Mouse (Mus musculus) heart, adult 2 months (tissue): Measurements from ENCODE around the gene Farp2. TPM values are rescaled to one million over a fixed set of nuclear protein-coding genes. Genes with fewer than 3 reads are reported as not detected.

Source experiments
- DNase-seq, 2 experiments: peaks; one replicate each; pipeline ENCODE4 v3.0.0; 2021
- H3K27ac ChIP-seq: fragments of 200-600 bp; 2 replicates; pipeline ENCODE4 v1.8.1; 2022
- H3K27me3 ChIP-seq: fragments of 200-500 bp; 2 replicates; pipeline ENCODE4 v1.6.1; 2012; ENCODE audit warnings: mild to moderate bottlenecking, low read length, inconsistent platforms, mixed read lengths; ENCODE audit not compliant: control insufficient read depth, insufficient read depth
- H3K36me3 ChIP-seq: fragments of 200-500 bp; 2 replicates; pipeline ENCODE4 v1.6.1; 2012; ENCODE audit warnings: low read length, inconsistent platforms; ENCODE audit not compliant: control insufficient read depth, insufficient read depth
- H3K4me1 ChIP-seq: fragments of 200-500 bp; 2 replicates; pipeline ENCODE4 v1.6.1; 2011; ENCODE audit warnings: low read length; ENCODE audit not compliant: control insufficient read depth, insufficient read depth
- H3K4me3 ChIP-seq: fragments of 200-600 bp; 2 replicates; pipeline ENCODE4 v1.8.1; 2022
- H3K79me2 ChIP-seq: fragments of 200-500 bp; replicated peaks from 2 replicates; pipeline ENCODE4 v1.6.1; 2012; ENCODE audit warnings: mild to moderate bottlenecking, inconsistent platforms, low read length, moderate library complexity, mixed read lengths; ENCODE audit not compliant: control insufficient read depth, insufficient read depth
- H3K9ac ChIP-seq: fragments of 200-500 bp; 2 replicates; pipeline ENCODE4 v1.6.1; 2012; ENCODE audit warnings: low read depth, mild to moderate bottlenecking, control low read depth, inconsistent platforms, low read length, mixed read lengths
- CTCF ChIP-seq: fragments of 200-600 bp; IDR thresholded peaks from 2 replicates; pipeline ENCODE4 v1.8.1; 2022; ENCODE audit warnings: antibody characterized with exemption, mild to moderate bottlenecking, moderate library complexity
- EP300 ChIP-seq: fragments of 200-500 bp; IDR thresholded peaks from 2 replicates; pipeline ENCODE4 v1.6.1; 2011; ENCODE audit warnings: low read depth, low read length, control low read depth; ENCODE audit not compliant: insufficient read depth
- POLR2A ChIP-seq: fragments of 200-500 bp; IDR thresholded peaks from 2 replicates; pipeline ENCODE4 v1.6.1; 2011; ENCODE audit warnings: mild to moderate bottlenecking, low read depth, low read length, control low read depth; ENCODE audit not compliant: insufficient read depth
- WGBS: fragments of 180-500 bp; shearing (Covaris S2); methylation state at CpG from one replicate; pipeline ENCODE4 v1.1.7; 2018; 5-methylcytosine and 5-hydroxymethylcytosine counted together
- intact Hi-C: fragments of 180-260 bp; cut with DNase I; formaldehyde crosslinking; loops from one replicate; pipeline ENCODE4 v1.15.1; 2025
- polyA plus RNA-seq: library from polyadenylated mRNA; depleted of rRNA; stranded (reverse); fragments of >200 nt; gene quantifications from 2 replicates; pipeline ENCODE4 v1.2.3, GENCODE M21; 2012
- total RNA-seq, 2 experiments: library from RNA; stranded (reverse); gene quantifications; 2 replicates each; pipeline ENCODE4 v1.2.3; 2021

Farp2 gene
- total and polyA plus RNA-seq, 3 experiments: 6.6 to 21.5 (median 18.5) TPM

DNA sequence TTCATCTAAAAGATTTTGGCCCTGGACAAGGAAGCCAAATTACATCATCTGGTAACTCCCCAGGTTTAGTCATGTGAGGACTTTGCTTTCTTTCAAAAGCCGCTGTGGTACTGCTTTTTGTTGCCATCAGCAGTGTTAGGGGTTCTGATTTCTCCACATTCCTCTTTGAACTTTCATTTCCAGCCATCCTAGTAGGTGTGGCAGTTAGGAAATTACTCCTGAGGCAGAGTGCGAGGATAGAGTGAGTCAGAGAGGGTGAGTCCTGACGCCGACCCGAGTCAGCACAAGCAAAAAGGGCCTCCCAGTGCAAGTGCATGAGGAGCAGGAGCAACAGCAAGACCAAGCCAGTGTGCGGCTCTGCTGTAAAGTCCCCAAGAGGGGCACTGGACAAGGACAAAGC is 17.9 kb downstream of the Farp2 start:
- no peak overlapping the region for H3K27ac ChIP-seq
- no peak for TF ChIP-seq POLR2A
- no peak for TF ChIP-seq EP300
- no peak for TF ChIP-seq CTCF
- H3K4me1 ChIP-seq: no peaks in the 10 kb centered on the region
- no peaks in the 10 kb centered on the region for H3K27me3 ChIP-seq
- no peak overlapping the region for H3K9ac ChIP-seq
- intact Hi-C loops: no loop called here
- no peaks in the 10 kb centered on the region; the same call in 1 of the 2 replicates for H3K36me3 ChIP-seq
- no peak overlapping the region for H3K4me3 ChIP-seq
- H3K79me2 ChIP-seq: peaks cover under 1% of the 10 kb centered on the region; the same call in 1 of the 2 replicates
- DNase-seq: no peak
- WGBS: 80% methylated on average over 6 of the region's 6 CpGs

DNA sequence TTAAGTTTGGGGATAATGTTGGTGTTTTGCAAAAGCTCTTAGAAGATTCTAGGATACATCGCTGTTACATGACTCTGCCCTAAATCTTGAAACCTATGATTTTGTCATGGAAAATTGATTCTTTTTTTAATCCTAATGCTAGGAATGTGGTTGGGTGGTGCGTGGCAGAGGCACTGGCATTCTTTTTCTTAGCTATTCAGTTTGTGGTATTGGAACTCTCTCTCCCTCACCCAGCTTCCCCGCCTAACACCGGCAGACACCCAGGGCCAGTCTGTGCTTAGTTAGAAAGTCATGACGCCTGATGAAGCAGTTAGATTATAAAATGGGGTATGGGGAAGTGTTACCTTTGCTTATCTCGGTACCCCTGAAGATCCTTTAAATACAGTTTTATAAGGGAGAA is 25.3 kb downstream of the Farp2 start:
- no peak for DNase-seq
- TF ChIP-seq EP300: no peak
- TF ChIP-seq CTCF: no peak
- no peak for TF ChIP-seq POLR2A
- Histone ChIP-seq H3K79me2 (no peaks in the 10 kb centered on the region), H3K4me3 (no peak overlapping the region), H3K9ac (no peak overlapping the region), H3K4me1 (no peaks in the 10 kb centered on the region), H3K27me3 (no peaks in the 10 kb centered on the region), H3K27ac (no peak overlapping the region), H3K36me3 (no peaks in the 10 kb centered on the region; the same call in 1 of the 2 replicates)
- 95% methylated on average over 6 of the region's 6 CpGs for WGBS
- intact Hi-C loops: no loop called here

DNA sequence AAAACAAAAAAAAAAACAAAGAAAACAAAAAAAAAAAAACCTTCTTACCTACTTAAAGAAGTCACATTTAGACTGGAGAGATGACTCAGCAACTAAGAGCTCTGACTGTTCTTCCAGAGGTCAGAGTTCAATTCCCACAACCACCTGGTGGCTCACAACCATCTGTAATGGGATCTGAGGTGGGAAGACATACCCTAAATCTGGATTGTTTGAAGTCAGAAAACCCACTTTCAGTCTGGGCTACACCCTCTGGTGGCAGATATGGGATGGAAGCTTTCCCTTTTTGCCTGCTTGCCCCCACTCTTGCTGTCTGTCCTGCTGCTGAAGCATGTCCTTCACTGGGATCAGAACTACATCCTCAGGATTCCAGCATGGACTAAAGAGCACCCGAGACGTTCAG is 31.3 kb downstream of the Farp2 start:
- no peak overlapping the region for H3K9ac ChIP-seq
- no peak for DNase-seq
- WGBS: 79% methylated on average over 2 of the region's 2 CpGs
- H3K79me2 ChIP-seq: 0 out of 2 replicates have a peak, but pooled peaks cover 2% of the 10 kb centered on the region
- intact Hi-C loops: no loop called here
- no peaks in the 10 kb centered on the region for H3K27me3 ChIP-seq
- TF ChIP-seq CTCF (0 out of 2 replicates have a peak, but pooled peaks have one; percentile 12), POLR2A (no peak)
- no peaks in the 10 kb centered on the region for H3K4me1 ChIP-seq
- no peak overlapping the region for H3K4me3 ChIP-seq
- no peak overlapping the region for H3K27ac ChIP-seq
- no peaks in the 10 kb centered on the region for H3K36me3 ChIP-seq

DNA sequence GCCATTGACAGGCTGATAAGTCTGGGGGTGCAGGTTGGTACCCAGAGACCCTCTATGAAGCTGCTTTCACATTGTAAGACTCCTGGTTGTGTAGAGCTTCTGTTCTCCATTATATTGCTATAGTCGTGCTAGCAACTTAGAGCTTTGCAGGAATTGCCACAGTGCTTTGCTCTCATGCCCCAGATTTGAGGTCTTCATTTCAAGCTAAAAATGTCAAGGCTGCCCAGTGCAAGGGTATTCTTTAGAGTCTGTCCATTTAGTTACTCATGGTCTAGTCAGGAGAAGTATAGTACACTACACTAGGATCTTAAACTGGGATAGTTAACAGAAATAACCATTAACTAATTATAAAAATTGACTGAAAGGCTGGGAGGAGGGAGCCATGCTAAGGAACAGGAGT is 35.4 kb downstream of the Farp2 start:
- Histone ChIP-seq H3K27ac (no peak overlapping the region), H3K4me1 (no peaks in the 10 kb centered on the region; the same call in none of the 2 replicates), H3K9ac (no peak overlapping the region), H3K36me3 (no peaks in the 10 kb centered on the region), H3K79me2 (0 out of 2 replicates have a peak, but pooled peaks cover 2% of the 10 kb centered on the region), H3K4me3 (no peak overlapping the region), H3K27me3 (no peaks in the 10 kb centered on the region)
- intact Hi-C loops: no loop called here
- TF ChIP-seq EP300 (no peak), POLR2A (no peak), CTCF (no peak)
- WGBS: 79% methylated on average over 1 of the region's 1 CpGs
- no peak for DNase-seq

DNA sequence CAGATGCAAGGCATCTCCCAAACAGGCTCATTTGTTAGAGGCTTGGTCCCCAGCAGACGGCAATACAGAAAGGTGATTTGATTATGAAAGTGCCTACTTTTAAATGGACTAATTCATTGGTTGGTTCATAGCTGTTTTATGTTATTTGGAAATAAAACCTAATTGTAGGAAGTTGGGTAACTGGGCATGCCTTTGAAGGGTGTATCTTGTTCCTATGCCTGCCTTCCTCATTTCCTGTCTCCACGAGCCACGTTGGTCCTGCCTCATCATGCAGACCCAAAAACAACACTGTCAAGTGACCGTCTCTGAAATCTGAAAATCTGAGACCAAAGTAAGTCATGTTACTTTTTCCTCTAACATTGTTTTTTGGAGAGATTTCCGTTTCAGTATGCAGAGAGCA is 39.5 kb downstream of the Farp2 start:
- WGBS: 45% methylated on average over 5 of the region's 5 CpGs
- Histone ChIP-seq H3K27ac (peak overlapping the region; percentile 42; the same call in 1 of the 2 replicates), H3K9ac (no peak overlapping the region), H3K4me1 (no peaks in the 10 kb centered on the region; the same call in none of the 2 replicates), H3K79me2 (no peaks in the 10 kb centered on the region), H3K4me3 (no peak overlapping the region), H3K27me3 (no peaks in the 10 kb centered on the region), H3K36me3 (no peaks in the 10 kb centered on the region)
- intact Hi-C loops: no loop called here
- TF ChIP-seq EP300 (no peak), POLR2A (no peak), CTCF (no peak)
- no peak for DNase-seq

DNA sequence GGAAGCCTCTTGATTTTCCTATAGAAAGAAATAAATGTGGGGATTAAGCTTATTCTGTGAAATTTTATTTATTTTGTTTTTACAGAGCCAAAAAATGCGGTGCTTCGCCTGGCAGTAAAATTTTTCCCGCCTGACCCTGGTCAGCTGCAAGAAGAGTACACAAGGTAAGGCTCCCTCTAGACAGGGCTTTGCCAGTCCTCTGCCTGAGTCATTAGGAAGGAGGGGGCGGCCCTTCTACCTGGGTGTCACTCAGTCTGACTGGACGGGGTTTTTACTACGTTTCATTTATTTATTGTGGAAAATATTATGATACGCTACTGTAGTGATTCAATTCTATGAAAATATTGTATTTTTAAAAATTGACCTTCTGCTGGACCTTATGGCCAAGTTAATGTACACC is 51.3 kb downstream of the Farp2 start:
- Histone ChIP-seq H3K27me3 (no peaks in the 10 kb centered on the region), H3K36me3 (no peaks in the 10 kb centered on the region), H3K9ac (no peak overlapping the region), H3K79me2 (no peaks in the 10 kb centered on the region), H3K4me1 (no peaks in the 10 kb centered on the region), H3K27ac (no peak overlapping the region), H3K4me3 (no peak overlapping the region)
- DNase-seq: no peak
- 91% methylated on average over 7 of the region's 7 CpGs for WGBS
- TF ChIP-seq POLR2A: no peak
- no peak for TF ChIP-seq CTCF
- TF ChIP-seq EP300: no peak
- intact Hi-C loops: no loop called here
